Mouse (Mus musculus) adrenal gland, postnatal 36 days (tissue): ENCODE data around the gene Grik3. TPM values are rescaled to one million over a fixed set of nuclear protein-coding genes. Genes with fewer than 3 reads are reported as not detected.

Experiments
- DNase-seq, 2 experiments: peaks; one replicate each; pipeline ENCODE4 v3.0.0; 2021; ENCODE audit warnings: mixed read lengths in 1 of 2
- total RNA-seq, 2 experiments: library from RNA; stranded (reverse); gene quantifications; 2 replicates each; pipeline ENCODE4 v1.2.3; 2021

The Grik3 gene
- total RNA-seq, 2 experiments from 2014 or later: 0.30 to 0.33 TPM

- no peak for DNase-seq
Observed at GRCm38 (mm10) chr4:125544947-125545767, 54.7 kb downstream of the Grik3 start.

- DNase-seq: no peak
Observed at GRCm38 (mm10) chr4:125545768-125546220, 55.3 kb downstream of the Grik3 start.

- no peak for DNase-seq
Observed at GRCm38 (mm10) chr4:125548190-125548589, 57.7 kb downstream of the Grik3 start.

- DNase-seq: no peak
Observed at GRCm38 (mm10) chr4:125553754-125554153, 63.3 kb downstream of the Grik3 start.

- DNase-seq: peak; percentile 30 to 37
Observed at GRCm38 (mm10) chr4:125556405-125557308, 66.2 kb downstream of the Grik3 start.

- DNase-seq: no peak
Observed at GRCm38 (mm10) chr4:125559564-125559963, 69.1 kb downstream of the Grik3 start.

- no peak for DNase-seq
Observed at GRCm38 (mm10) chr4:125560806-125561205, 70.3 kb downstream of the Grik3 start.

- DNase-seq: no peak
Observed at GRCm38 (mm10) chr4:125563579-125563978, 73.1 kb downstream of the Grik3 start.

- no peak for DNase-seq
Observed at GRCm38 (mm10) chr4:125564008-125564710, 73.7 kb downstream of the Grik3 start.

- DNase-seq: no peak
Observed at GRCm38 (mm10) chr4:125565711-125566439, 75.4 kb downstream of the Grik3 start.

- no peak for DNase-seq
Observed at GRCm38 (mm10) chr4:125568210-125568609, 77.7 kb downstream of the Grik3 start.

- DNase-seq: no peak
Observed at GRCm38 (mm10) chr4:125571651-125572311, 81.3 kb downstream of the Grik3 start.

- no peak for DNase-seq
Observed at GRCm38 (mm10) chr4:125572312-125572663, 81.8 kb downstream of the Grik3 start.

- DNase-seq: no peak
Observed at GRCm38 (mm10) chr4:125573000-125573399, 82.5 kb downstream of the Grik3 start.

- no peak for DNase-seq
Observed at GRCm38 (mm10) chr4:125573951-125574675, 83.6 kb downstream of the Grik3 start.

- no peak for DNase-seq
Observed at GRCm38 (mm10) chr4:125580336-125580735, 89.8 kb downstream of the Grik3 start.

- DNase-seq: no peak
Observed at GRCm38 (mm10) chr4:125583272-125583671, 92.8 kb downstream of the Grik3 start.

GRCm38 (mm10) chr4:125583935-125584334, 93.4 kb downstream of the Grik3 start:
- no peak for DNase-seq

- DNase-seq: no peak
Observed at GRCm38 (mm10) chr4:125584676-125585075, 94.2 kb downstream of the Grik3 start.

- DNase-seq: no peak
Observed at GRCm38 (mm10) chr4:125587577-125587976, 97.1 kb downstream of the Grik3 start.
